Mouse (Mus musculus): ENCODE measurements around the gene Chid1.
A peak's percentile ranks its signal among the peaks of the same experiment; 100 is the strongest.

Chid1 gene

GRCm38 (mm10) chr7:141559726-141560325 lies 20.2 kb upstream of the Chid1 start:
- DNase-seq (ENCODE audit: low spot score in 2 of 2) = no peak

- no peak for DNase-seq (ENCODE audit: low spot score in 2 of 2)
Measured at GRCm38 (mm10) chr7:141558946-141559345, 19.3 kb upstream of the Chid1 start.

- DNase-seq (ENCODE audit: low spot score in 2 of 2) = no peak
Measured at GRCm38 (mm10) chr7:141558329-141558776, 18.7 kb upstream of the Chid1 start.

GRCm38 (mm10) chr7:141550464-141550863 lies 10.8 kb upstream of the Chid1 start:
- no peak for DNase-seq (ENCODE audit: low spot score in 2 of 2)

- DNase-seq (ENCODE audit: low spot score in 2 of 2) = no peak
Measured at GRCm38 (mm10) chr7:141549432-141550061, 9.9 kb upstream of the Chid1 start.

- DNase-seq (ENCODE audit: low spot score in 2 of 2) = no peak
Measured at GRCm38 (mm10) chr7:141544654-141545053, 5.0 kb upstream of the Chid1 start.

GRCm38 (mm10) chr7:141542588-141542987 lies 2.9 kb upstream of the Chid1 start:
- no peak for DNase-seq (ENCODE audit: low spot score in 2 of 2)

GRCm38 (mm10) chr7:141541681-141542080 lies 2.0 kb upstream of the Chid1 start:
- DNase-seq (ENCODE audit: low spot score in 2 of 2) = no peak

GRCm38 (mm10) chr7:141540312-141541081 lies 840 bp upstream of the Chid1 start:
- DNase-seq (ENCODE audit: low spot score in 2 of 2) = peak; percentile 68 to 72

GRCm38 (mm10) chr7:141538852-141539555 lies 653 bp downstream of the Chid1 start:
- no peak for DNase-seq (ENCODE audit: low spot score in 2 of 2)

GRCm38 (mm10) chr7:141535570-141535969 lies 4.1 kb downstream of the Chid1 start:
- no peak for DNase-seq (ENCODE audit: low spot score in 2 of 2)

- DNase-seq (ENCODE audit: low spot score in 2 of 2) = no peak
Measured at GRCm38 (mm10) chr7:141525580-141525925, 14.1 kb downstream of the Chid1 start.

GRCm38 (mm10) chr7:141524760-141525579 lies 14.7 kb downstream of the Chid1 start:
- peak; percentile 66 for DNase-seq (ENCODE audit: low spot score in 2 of 2)

- DNase-seq (ENCODE audit: low spot score in 2 of 2) = no peak
Measured at GRCm38 (mm10) chr7:141524271-141524670, 15.4 kb downstream of the Chid1 start.

GRCm38 (mm10) chr7:141523007-141523406 lies 16.6 kb downstream of the Chid1 start:
- no peak for DNase-seq (ENCODE audit: low spot score in 2 of 2)

GRCm38 (mm10) chr7:141519795-141520194 lies 19.9 kb downstream of the Chid1 start:
- DNase-seq (ENCODE audit: low spot score in 2 of 2) = no peak

- DNase-seq (ENCODE audit: low spot score in 2 of 2) = no peak
Measured at GRCm38 (mm10) chr7:141518926-141519325, 20.7 kb downstream of the Chid1 start.

- no peak for DNase-seq (ENCODE audit: low spot score in 2 of 2)
Measured at GRCm38 (mm10) chr7:141518296-141518695, 21.4 kb downstream of the Chid1 start.

GRCm38 (mm10) chr7:141517638-141518037 lies 22.0 kb downstream of the Chid1 start:
- no peak for DNase-seq (ENCODE audit: low spot score in 2 of 2)

- no peak for DNase-seq (ENCODE audit: low spot score in 2 of 2)
Measured at GRCm38 (mm10) chr7:141510681-141511191, 28.9 kb downstream of the Chid1 start.

GRCm38 (mm10) chr7:141510196-141510595 lies 29.5 kb downstream of the Chid1 start:
- no peak for DNase-seq (ENCODE audit: low spot score in 2 of 2)
